Mouse (Mus musculus): Measurements from ENCODE around the gene Pkp4.

- TF ChIP-seq CTCF (IDR thresholded peaks at IDR 0.05; ENCODE audit: borderline replicate concordance, extremely low read depth, insufficient read depth, insufficient read length) (no peak), POLR2A (IDR thresholded peaks at IDR 0.05; ENCODE audit: borderline replicate concordance, extremely low read depth, insufficient read depth, insufficient read length, poor library complexity, severe bottlenecking) (no peak)
Measured at GRCm38 (mm10) chr2:59190186-59190585, 29.5 kb downstream of the Pkp4 start.
